Mouse (Mus musculus) G1E (cell line): Measurements from ENCODE around the gene Gm10318. TPM values are rescaled to one million over a fixed set of nuclear protein-coding genes. Genes with fewer than 3 reads are reported as not detected.

Source experiments
- ATAC-seq: 2 replicates; pipeline ENCODE4 v1.8.0; 2016; ENCODE audit warnings: mild to moderate bottlenecking; ENCODE audit not compliant: insufficient number of reproducible peaks, poor library complexity, low FRiP score, severe bottlenecking; ENCODE audit errors: extremely low read depth
- DNase-seq: peaks from one replicate; pipeline ENCODE4 v3.0.0; 2012; ENCODE audit warnings: low spot score
- H3K27me3 ChIP-seq: 2 replicates; pipeline ENCODE4 v1.6.1; 2012; ENCODE audit warnings: mild to moderate bottlenecking, low read length, inconsistent platforms; ENCODE audit not compliant: insufficient read depth
- H3K36me3 ChIP-seq: replicated peaks from 2 replicates; pipeline ENCODE3; 2012; ENCODE audit warnings: mild to moderate bottlenecking, inconsistent platforms
- H3K4me1 ChIP-seq: 2 replicates; pipeline ENCODE4 v1.6.1; 2012; ENCODE audit warnings: low read depth, low read length, inconsistent platforms, mixed read lengths; ENCODE audit not compliant: insufficient read depth
- H3K4me3 ChIP-seq: 2 replicates; pipeline ENCODE4 v1.5.1; 2012; ENCODE audit warnings: low read depth, mild to moderate bottlenecking, inconsistent platforms, low read length, moderate library complexity, mixed read lengths
- H3K9me3 ChIP-seq: replicated peaks from 2 replicates; pipeline ENCODE4 v1.6.1; 2012; ENCODE audit warnings: inconsistent platforms
- CTCF ChIP-seq: IDR thresholded peaks from 2 replicates; pipeline ENCODE4 v1.5.1; 2012; ENCODE audit warnings: low read depth, low read length, inconsistent platforms, mixed read lengths
- GATA1 ChIP-seq: IDR thresholded peaks from 2 replicates; pipeline ENCODE4 v1.6.1; 2012; ENCODE audit warnings: borderline replicate concordance, low read length, inconsistent platforms, mixed read lengths
- GATA2 ChIP-seq: IDR thresholded peaks from 2 replicates; pipeline ENCODE4 v1.6.1; 2012; ENCODE audit warnings: low read depth, low read length, inconsistent platforms, borderline replicate concordance
- POLR2AphosphoS5 ChIP-seq: IDR thresholded peaks from 2 replicates; pipeline ENCODE4 v1.6.1; 2012; ENCODE audit warnings: low read depth, low read length, inconsistent platforms; ENCODE audit not compliant: insufficient replicate concordance
- TAL1 ChIP-seq: conservative IDR thresholded peaks from 2 replicates; pipeline ENCODE4 v1.6.1; 2012; ENCODE audit warnings: low read depth, low read length, inconsistent platforms, mixed read lengths
- polyA plus RNA-seq: library from polyadenylated mRNA; stranded (reverse); fragments of >175 nt; gene quantifications from 2 replicates; pipeline ENCODE4 v1.2.3, GENCODE M21; 2012
- total RNA-seq, 2 experiments: library from RNA; stranded (forward) in 1 of 2; stranded (reverse) in 1 of 2; fragments of 200-1000 nt in 1 of 2; fragments of >200 nt in 1 of 2; fragmentation: Nextera tagmentation in 1 of 2; gene quantifications; 2 replicates each; pipeline ENCODE4 v1.2.3; 2014 to 2017

Gm10318 gene
- total and polyA plus RNA-seq, 3 experiments = not detected

DNA sequence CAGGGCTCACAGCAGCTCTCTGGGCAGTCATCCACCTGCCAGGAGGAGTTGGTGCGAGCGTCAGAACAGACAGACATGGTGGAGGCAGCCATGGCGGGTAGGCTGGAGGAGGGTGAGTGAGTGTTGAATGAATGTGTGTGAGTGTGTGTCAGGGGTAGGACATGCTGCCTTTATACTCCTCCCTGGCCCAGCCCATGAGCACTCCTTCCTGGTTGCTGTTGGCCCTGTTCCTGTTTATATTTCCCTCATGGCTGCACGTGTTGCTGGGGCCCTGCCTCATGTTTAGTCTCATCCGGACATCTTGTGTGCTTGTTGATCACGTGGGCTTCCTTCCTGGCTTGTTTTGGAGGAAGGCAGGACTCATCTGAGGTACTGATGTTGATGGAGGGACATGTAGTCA, 25.7 kb upstream of the Gm10318 start, which contains the start of gene Krtap10-4:
Gene Krtap10-4 (minus strand): TSS at position 145 of the 400 bp plus-strand sequence.
- H3K4me3 ChIP-seq = no peak within 1 kb of the TSS

DNA sequence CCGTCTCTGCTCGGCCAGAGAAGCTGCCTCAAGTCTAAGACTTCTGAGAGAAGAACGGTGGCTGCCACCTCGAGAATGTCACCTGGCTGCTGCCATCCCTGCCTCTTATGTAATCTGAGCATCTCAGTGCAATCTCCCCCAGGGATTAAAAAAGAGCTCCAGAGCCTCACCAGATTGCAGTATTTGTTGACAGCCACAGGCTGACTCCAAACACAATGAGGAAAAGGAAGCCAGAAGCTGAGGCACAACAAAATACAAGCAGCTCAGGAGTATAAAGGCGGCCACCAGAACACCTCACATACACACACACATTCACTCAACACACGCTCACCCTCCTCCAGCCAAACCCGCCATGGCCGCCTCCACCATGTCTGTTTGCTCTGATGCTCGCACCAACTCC, 17.0 kb upstream of the Gm10318 start, which contains the start of gene Krtap10-10:
Gene Krtap10-10 (plus strand): TSS at position 301 of the 400 bp plus-strand sequence.
- no peaks in the 10 kb centered on the region for H3K36me3 ChIP-seq
- H3K4me3 ChIP-seq = no peak within 1 kb of the TSS
- H3K27me3 ChIP-seq = no peaks in the 10 kb centered on the region
- H3K4me1 ChIP-seq = no peaks in the 10 kb centered on the region
- TF ChIP-seq CTCF = no peak
- no peak for TF ChIP-seq GATA1
- TF ChIP-seq TAL1 = no peak
- TF ChIP-seq POLR2AphosphoS5 = no peak
- TF ChIP-seq GATA2 = no peak
- no peaks in the 10 kb centered on the region for H3K9me3 ChIP-seq
- DNase-seq (no peak), ATAC-seq (no peak)

More for the DNA sequence above, 25.7 kb upstream of the Gm10318 start, which contains the start of gene Krtap10-4:
- Histone ChIP-seq H3K9me3 (no peaks in the 10 kb centered on the region), H3K36me3 (no peaks in the 10 kb centered on the region), H3K4me1 (no peaks in the 10 kb centered on the region), H3K27me3 (no peaks in the 10 kb centered on the region; the same call in 1 of the 2 replicates)
- DNase-seq = no peak
- ATAC-seq = no peak
- no peak for TF ChIP-seq GATA2
- no peak for TF ChIP-seq CTCF
- no peak for TF ChIP-seq TAL1
- no peak for TF ChIP-seq GATA1
- no peak for TF ChIP-seq POLR2AphosphoS5

DNA sequence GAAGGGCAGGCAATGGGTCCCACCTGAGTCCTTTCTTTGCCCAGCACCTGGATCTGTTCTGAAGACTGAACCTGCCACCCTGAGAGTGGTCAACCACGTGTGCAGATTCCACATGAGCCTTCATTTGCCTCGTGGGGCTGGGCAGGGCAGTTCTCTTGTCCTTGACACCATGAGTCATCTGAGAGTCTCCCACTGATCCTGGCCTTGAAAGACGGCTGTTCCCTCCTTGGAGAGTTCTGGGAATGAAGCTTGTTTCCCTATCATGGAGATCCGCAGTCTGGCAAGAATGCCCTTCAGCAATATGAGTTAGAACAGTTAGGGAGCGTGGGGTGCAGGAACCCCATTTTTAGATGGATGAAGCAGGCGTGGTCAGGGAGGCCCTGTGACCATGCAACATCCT, 13.7 kb upstream of the Gm10318 start:
- TF ChIP-seq GATA2 (no peak), POLR2AphosphoS5 (no peak), TAL1 (no peak), CTCF (no peak), GATA1 (no peak)
- no peak for DNase-seq
- Histone ChIP-seq H3K9me3 (no peaks in the 10 kb centered on the region), H3K36me3 (no peaks in the 10 kb centered on the region), H3K4me3 (no peak overlapping the region), H3K4me1 (no peaks in the 10 kb centered on the region), H3K27me3 (no peaks in the 10 kb centered on the region)
- ATAC-seq = no peak

DNA sequence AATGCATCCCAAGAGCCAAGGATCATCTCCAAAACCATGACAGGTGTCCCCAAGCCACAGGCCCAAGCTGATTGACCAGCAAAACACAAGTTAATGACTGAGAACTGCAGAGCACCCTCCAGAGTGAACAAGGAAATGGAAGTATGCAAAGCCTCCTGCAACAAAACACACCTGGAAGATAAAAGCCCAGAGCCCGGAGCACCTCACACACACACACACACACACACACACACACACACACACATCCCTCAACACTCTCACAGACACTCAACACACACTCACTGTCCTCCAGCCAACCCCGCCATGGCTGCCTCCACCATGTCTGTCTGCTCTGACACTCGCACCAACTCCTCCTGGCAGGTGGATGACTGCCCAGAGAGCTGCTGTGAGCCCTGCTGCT, 6.2 kb upstream of the Gm10318 start, which contains the start of gene Gm36176:
Gene Gm36176 (plus strand): TSS at position 301 of the 400 bp plus-strand sequence.
- H3K9me3 ChIP-seq = no peaks in the 10 kb centered on the region
- H3K36me3 ChIP-seq = no peaks in the 10 kb centered on the region
- peaks cover 2% of the 10 kb centered on the region; the same call in 1 of the 2 replicates for H3K27me3 ChIP-seq
- no peaks in the 10 kb centered on the region for H3K4me1 ChIP-seq
- no peak for DNase-seq
- TF ChIP-seq GATA1 (no peak), TAL1 (no peak), CTCF (no peak), POLR2AphosphoS5 (no peak), GATA2 (no peak)
- no peak for ATAC-seq
- H3K4me3 ChIP-seq = no peak within 1 kb of the TSS

DNA sequence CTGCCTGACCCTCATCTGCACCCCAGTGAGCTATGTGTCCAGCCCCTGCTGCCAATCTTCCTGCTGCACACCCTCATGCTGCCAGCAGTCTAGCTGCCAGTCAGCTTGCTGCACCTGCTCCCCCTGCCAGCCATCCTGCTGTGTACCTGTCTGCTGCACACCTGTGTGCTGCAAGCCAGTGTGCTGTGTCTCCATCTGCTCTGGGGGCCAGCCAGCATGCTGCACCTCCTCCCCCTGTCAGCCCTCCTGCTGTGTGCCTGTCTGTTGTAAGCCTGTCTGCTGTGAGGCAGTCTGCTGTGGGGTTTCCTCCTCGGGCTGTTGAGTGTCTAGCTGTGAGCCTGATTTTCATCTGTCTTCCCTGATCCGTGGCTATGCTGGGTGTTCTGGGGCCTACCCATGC, 5.7 kb upstream of the Gm10318 start:
- H3K36me3 ChIP-seq = no peaks in the 10 kb centered on the region
- TF ChIP-seq POLR2AphosphoS5 (no peak), TAL1 (no peak), CTCF (no peak), GATA2 (no peak), GATA1 (no peak)
- H3K4me1 ChIP-seq = no peaks in the 10 kb centered on the region
- peaks cover 2% of the 10 kb centered on the region; the same call in 1 of the 2 replicates for H3K27me3 ChIP-seq
- no peak overlapping the region for H3K4me3 ChIP-seq
- no peaks in the 10 kb centered on the region for H3K9me3 ChIP-seq
- no peak for ATAC-seq
- DNase-seq = no peak

DNA sequence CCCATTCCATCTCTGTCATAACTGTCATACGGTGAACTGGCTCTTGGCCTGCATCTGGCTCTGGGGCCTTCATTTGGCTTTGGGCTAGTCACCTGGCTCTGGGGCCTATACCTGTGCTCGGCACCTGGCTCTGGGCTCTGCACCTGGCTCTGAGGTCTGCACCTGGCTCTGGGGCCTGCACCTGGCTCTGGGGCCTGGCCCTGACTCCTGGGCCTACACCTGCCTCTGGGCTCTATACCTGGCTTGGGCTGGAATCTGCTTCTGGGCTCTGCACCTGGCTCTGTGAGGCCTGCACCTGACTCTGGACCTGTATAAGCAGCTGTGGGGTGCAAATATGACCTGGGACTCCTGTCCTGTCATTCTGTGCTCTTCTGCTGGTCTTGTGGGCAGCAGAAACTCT, 5.1 kb upstream of the Gm10318 start:
- no peak for TF ChIP-seq POLR2AphosphoS5
- no peak for TF ChIP-seq GATA1
- TF ChIP-seq CTCF = no peak
- H3K9me3 ChIP-seq = no peaks in the 10 kb centered on the region
- no peak overlapping the region for H3K4me3 ChIP-seq
- H3K36me3 ChIP-seq = no peaks in the 10 kb centered on the region
- H3K4me1 ChIP-seq = no peaks in the 10 kb centered on the region
- DNase-seq = no peak
- peaks cover 2% of the 10 kb centered on the region; the same call in 1 of the 2 replicates for H3K27me3 ChIP-seq
- ATAC-seq = no peak

DNA sequence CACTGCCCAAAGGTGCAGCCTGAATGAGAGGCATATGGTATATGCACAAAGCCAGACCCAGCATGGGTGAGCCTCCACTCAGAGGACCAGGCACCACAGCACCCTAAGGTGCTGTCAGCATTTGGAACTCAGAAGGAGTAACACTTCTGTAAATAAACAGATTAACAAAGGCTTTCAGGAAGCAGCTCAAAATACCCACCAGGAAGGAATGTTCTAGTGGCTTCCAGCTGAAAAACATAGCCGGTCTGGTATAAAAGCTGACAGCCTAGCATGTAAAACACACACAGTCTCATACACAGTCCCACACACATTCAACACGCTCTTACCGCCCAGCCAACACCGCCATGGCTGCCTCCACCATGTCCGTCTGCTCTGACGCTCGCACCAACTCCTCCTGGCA, 9.0 kb downstream of the Gm10318 start, which contains the start of gene Gm3285:
Gene Gm3285 (plus strand): TSS at position 301 of the 400 bp plus-strand sequence.
- no peaks in the 10 kb centered on the region; the same call in 1 of the 2 replicates for H3K27me3 ChIP-seq
- DNase-seq (no peak), ATAC-seq (no peak)
- TF ChIP-seq POLR2AphosphoS5 = no peak
- no peak for TF ChIP-seq TAL1
- TF ChIP-seq GATA2 = no peak
- no peak for TF ChIP-seq CTCF
- no peak for TF ChIP-seq GATA1
- H3K4me3 ChIP-seq = no peak within 1 kb of the TSS
- H3K36me3 ChIP-seq = no peaks in the 10 kb centered on the region
- no peaks in the 10 kb centered on the region for H3K4me1 ChIP-seq
- H3K9me3 ChIP-seq = no peaks in the 10 kb centered on the region
